In genomic region chr16:21195260-21195866, GRCm38 (mm10) we compare ENCODE assay signal across 33 mouse cellular contexts. TPM values are rescaled to one million over a fixed set of nuclear protein-coding genes. Genes with fewer than 3 reads are reported as not detected.
DNase-seq lines count a peak whose midpoint lies in the region.
"Had no signal": no experiment of that assay in that cellular context is flagged by ENCODE, and none has a peak within 500 bp of the region (broad histone marks: within the 10 kb centered on the region; RNA-seq: fewer than 3 reads in every experiment).

No protein-coding gene starts in this region.

- intact Hi-C loops in heart, postnatal 10 days (cut with DNase I) = no loop called here
- intact Hi-C loops in left cerebral cortex, postnatal 10 days (cut with DNase I) = no loop called here

- H3K9me3 ChIP-seq in heart, embryonic 10.5 days = no peaks in the 10 kb centered on the region
- H3K9me3 ChIP-seq in embryonic facial prominence, embryonic 10.5 days = no peaks in the 10 kb centered on the region
- H3K9me3 ChIP-seq: embryonic facial prominence, embryonic 12.5 days; embryonic facial prominence, embryonic 15.5 days; heart, embryonic 13.5 days had no signal

- no peaks in the 10 kb centered on the region for H3K36me3 ChIP-seq in heart, embryonic 10.5 days
- H3K36me3 ChIP-seq in embryonic facial prominence, embryonic 10.5 days (replicated peaks) = no peaks in the 10 kb centered on the region
- H3K36me3 ChIP-seq: embryonic facial prominence, embryonic 12.5 days; embryonic facial prominence, embryonic 15.5 days; heart, embryonic 13.5 days had no signal

- 73% methylated on average over 8 of the region's 8 CpGs for WGBS in heart, embryonic 10.5 days
- WGBS in embryonic facial prominence, embryonic 10.5 days = 53% methylated on average over 8 of the region's 8 CpGs

- peaks cover 20% of the 10 kb centered on the region; the same call in 1 of the 2 replicates for H3K27me3 ChIP-seq in heart, embryonic 10.5 days (ENCODE audit: insufficient read depth, poor library complexity, severe bottlenecking)
- H3K27me3 ChIP-seq in embryonic facial prominence, embryonic 10.5 days (replicated peaks; ENCODE audit: low read depth, poor library complexity, severe bottlenecking) = peaks cover 9% of the 10 kb centered on the region
- H3K27me3 ChIP-seq: embryonic facial prominence, embryonic 12.5 days; embryonic facial prominence, embryonic 15.5 days had no signal

- H3K4me3 ChIP-seq in heart, embryonic 10.5 days = no peak overlapping the region
- H3K4me3 ChIP-seq in embryonic facial prominence, embryonic 10.5 days = no peak overlapping the region
- H3K4me3 ChIP-seq: embryonic facial prominence, embryonic 12.5 days; embryonic facial prominence, embryonic 15.5 days; gastrocnemius, adult 2 months; heart, embryonic 13.5 days had no signal

- H3K27ac ChIP-seq in heart, embryonic 10.5 days = no peak overlapping the region
- H3K27ac ChIP-seq in embryonic facial prominence, embryonic 10.5 days (replicated peaks) = no peak overlapping the region; the same call in 1 of the 2 replicates
- H3K27ac ChIP-seq: embryonic facial prominence, embryonic 12.5 days; embryonic facial prominence, embryonic 15.5 days; gastrocnemius, adult 2 months; heart, embryonic 13.5 days; hindbrain, embryonic 14.5 days; hindbrain, postnatal 0 days had no signal

- H3K4me1 ChIP-seq in heart, embryonic 10.5 days = peaks cover 14% of the 10 kb centered on the region
- peaks cover 24% of the 10 kb centered on the region for H3K4me1 ChIP-seq in embryonic facial prominence, embryonic 10.5 days
- H3K4me1 ChIP-seq: heart, embryonic 13.5 days had no signal

- peak; percentile 58 for DNase-seq in heart, embryonic 10.5 days (ENCODE audit: low spot score)
- no peak for DNase-seq in heart, postnatal 10 days
- DNase-seq in ES-CJ7 (ENCODE audit: low read depth, low spot score) = peak; percentile 72
- DNase-seq in Muller cell, postnatal 12 days (ENCODE audit: inconsistent ontology term) = peak; percentile 80
- DNase-seq in embryonic facial prominence, embryonic 10.5 days (ENCODE audit: low spot score) = peak; percentile 10
- DNase-seq in left cerebral cortex, postnatal 10 days (ENCODE audit: extremely low spot score in 1 of 2, low spot score in 2 of 2) = no peak
- no peak for DNase-seq in kidney, adult 11 months
- DNase-seq: adrenal gland, adult 8-10 months; adrenal gland, postnatal 25 days; B cell, adult 2 months; cerebellum, adult 11-12 months; cerebellum, adult 8-10 months; cerebellum, postnatal 10 days; cerebellum, postnatal 36 days; forebrain, postnatal 0 days; gastrocnemius, adult 2 months; gastrocnemius, postnatal 14 days; heart, adult 18-20 months had no signal

RNA-seq across cellular contexts. Expression of gene Ephb3, which starts 9.2 kb away (rescaled TPM):
- 24.5 and 25.3 TPM in 2 replicates for polyA plus RNA-seq in heart, embryonic 10.5 days (2016; fragmentation: Nextera tagmentation; extraction: Ambion mirVana)
- total RNA-seq in heart, postnatal 10 days (2021) = 10 to 100 TPM in 1 of 2 experiments, 1 to 10 TPM in 1; 8.4 to 11.7 TPM
- 32.0 and 38.6 TPM in 2 replicates for polyA plus RNA-seq in embryonic facial prominence, embryonic 10.5 days (2016; fragmentation: Nextera tagmentation; extraction: Ambion mirVana)
- total RNA-seq in left cerebral cortex, postnatal 10 days (2021) = 10 to 100 TPM; 29.7 to 34.1 TPM
- total RNA-seq: CH12.LX had no signal
- polyA plus RNA-seq: activated CD4-positive, CD25-positive, alpha-beta regulatory T cell, adult 4 months; inflammation-experienced regulatory T-cells, adult 6 months had no signal

RNA-seq across cellular contexts. Expression of gene Teddm3, which starts 41.6 kb away (rescaled TPM):
- polyA plus RNA-seq in heart, embryonic 10.5 days (2016; fragmentation: Nextera tagmentation; extraction: Ambion mirVana) = not detected in 2 replicates
- total RNA-seq in heart, postnatal 10 days (2021) = not detected
- not detected in 2 replicates for polyA plus RNA-seq in embryonic facial prominence, embryonic 10.5 days (2016; fragmentation: Nextera tagmentation; extraction: Ambion mirVana)
- under 1 TPM; 0.32 to 0.39 TPM for total RNA-seq in left cerebral cortex, postnatal 10 days (2021)
- total RNA-seq: adrenal gland, postnatal 25 days; CH12.LX; forebrain, postnatal 0 days; gastrocnemius, adult 2 months; gastrocnemius, postnatal 14 days; gastrocnemius, postnatal 4 days; heart, adult 18-20 months; heart, postnatal 25 days had no signal
- polyA plus RNA-seq: embryonic facial prominence, embryonic 12.5 days; forebrain, embryonic 11.5 days; forebrain, embryonic 14.5 days; forebrain, postnatal 0 days; heart, embryonic 13.5 days; heart, embryonic 16.5 days; hindbrain, embryonic 11.5 days; Patski had no signal

Comparison
In these comparisons a context has a peak if more than half of its experiments do, and no peak if none do; other contexts are left out.
1. DNase-seq: peak in heart, embryonic 10.5 days (single experiment), ES-CJ7 (single experiment), Muller cell, postnatal 12 days (single experiment) and embryonic facial prominence, embryonic 10.5 days (single experiment); none in heart, postnatal 10 days (0 of 2), left cerebral cortex, postnatal 10 days (0 of 2) and kidney, adult 11 months (single experiment).